Mouse (Mus musculus) lung, postnatal 36 days (tissue): ENCODE measurements around the gene Gab2.
A peak's percentile ranks its signal among the peaks of the same experiment; 100 is the strongest.

Source experiments
- DNase-seq: peaks from one replicate; pipeline ENCODE4 v3.0.0; 2022; ENCODE audit warnings: mixed read lengths

Gab2 gene

GRCm38 (mm10) chr7:97262541-97262940 lies 181.2 kb downstream of the Gab2 start:
- peak; percentile 57 for DNase-seq

- DNase-seq: no peak
Measured at GRCm38 (mm10) chr7:97270367-97270766, 189.0 kb downstream of the Gab2 start.

- no peak for DNase-seq
Measured at GRCm38 (mm10) chr7:97271068-97271467, 189.7 kb downstream of the Gab2 start.

- no peak for DNase-seq
Measured at GRCm38 (mm10) chr7:97296986-97297385, 215.6 kb downstream of the Gab2 start.

- DNase-seq: peak; percentile 83
Measured at GRCm38 (mm10) chr7:97297466-97297865, 216.1 kb downstream of the Gab2 start.

- no peak for DNase-seq
Measured at GRCm38 (mm10) chr7:97298279-97298678, 216.9 kb downstream of the Gab2 start.

GRCm38 (mm10) chr7:97298943-97299342 lies 217.6 kb downstream of the Gab2 start:
- no peak for DNase-seq

GRCm38 (mm10) chr7:97300914-97301313 lies 219.5 kb downstream of the Gab2 start:
- no peak for DNase-seq

GRCm38 (mm10) chr7:97301321-97301720 lies 219.9 kb downstream of the Gab2 start:
- no peak for DNase-seq

GRCm38 (mm10) chr7:97302261-97302660 lies 220.9 kb downstream of the Gab2 start:
- DNase-seq: no peak

- no peak for DNase-seq
Measured at GRCm38 (mm10) chr7:97302876-97303275, 221.5 kb downstream of the Gab2 start.

GRCm38 (mm10) chr7:97303614-97304013 lies 222.2 kb downstream of the Gab2 start:
- no peak for DNase-seq

- peak; percentile 37 for DNase-seq
Measured at GRCm38 (mm10) chr7:97304471-97304870, 223.1 kb downstream of the Gab2 start.

GRCm38 (mm10) chr7:97305206-97305605 lies 223.8 kb downstream of the Gab2 start:
- DNase-seq: no peak

GRCm38 (mm10) chr7:97306813-97307212 lies 225.4 kb downstream of the Gab2 start:
- DNase-seq: no peak

GRCm38 (mm10) chr7:97307546-97307945 lies 226.2 kb downstream of the Gab2 start:
- DNase-seq: no peak

- no peak for DNase-seq
Measured at GRCm38 (mm10) chr7:97309461-97310340, 228.3 kb downstream of the Gab2 start.

GRCm38 (mm10) chr7:97310341-97310635 lies 228.9 kb downstream of the Gab2 start:
- no peak for DNase-seq

- no peak for DNase-seq
Measured at GRCm38 (mm10) chr7:97311620-97312019, 230.2 kb downstream of the Gab2 start.

GRCm38 (mm10) chr7:97312196-97312595 lies 230.8 kb downstream of the Gab2 start:
- DNase-seq: no peak

- DNase-seq: no peak
Measured at GRCm38 (mm10) chr7:97312856-97313255, 231.5 kb downstream of the Gab2 start.

GRCm38 (mm10) chr7:97313364-97313995 lies 232.1 kb downstream of the Gab2 start:
- no peak for DNase-seq

GRCm38 (mm10) chr7:97314646-97315045 lies 233.3 kb downstream of the Gab2 start:
- no peak for DNase-seq

- no peak for DNase-seq
Measured at GRCm38 (mm10) chr7:97315656-97316055, 234.3 kb downstream of the Gab2 start.

- DNase-seq: no peak
Measured at GRCm38 (mm10) chr7:97317706-97318105, 236.3 kb downstream of the Gab2 start.
